Mouse (Mus musculus): ENCODE data around the gene Tiam1. TPM values are rescaled to one million over a fixed set of nuclear protein-coding genes. Genes with fewer than 3 reads are reported as not detected.

Gene Tiam1
- polyA plus RNA-seq, 1 experiment from 2014 or later, result 24.1 TPM

Other genes starting within 250 kb of the Tiam1 start
- 989 and 1,059 TPM in 2 replicates for gene Sod1, start 77.0 kb upstream of the Tiam1 start, polyA plus RNA-seq (2015; fragmentation: Nextera tagmentation; extraction: Ambion mirVana)
- gene Scaf4, start 140.7 kb upstream of the Tiam1 start, polyA plus RNA-seq (2015; fragmentation: Nextera tagmentation; extraction: Ambion mirVana), result 12.8 and 15.1 TPM in 2 replicates
- gene Hunk, start 242.2 kb upstream of the Tiam1 start, polyA plus RNA-seq (2015; fragmentation: Nextera tagmentation; extraction: Ambion mirVana), result 5.6 and 6.0 TPM in 2 replicates

Data from stomach, embryonic 16.5 days (tissue).